In genomic region chr12:86858983-86859872, GRCm38 (mm10) we compare ENCODE assay signal across 8 mouse cellular contexts. TPM values are rescaled to one million over a fixed set of nuclear protein-coding genes. Genes with fewer than 3 reads are reported as not detected.
DNase-seq lines count a peak whose midpoint lies in the region; ATAC-seq and TF ChIP-seq lines count a peak whose summit lies in the region.

No protein-coding gene starts in this region.

- H3K9me3 ChIP-seq in heart, embryonic 12.5 days (replicated peaks): peaks cover 11% of the 10 kb centered on the region; the same call in 1 of the 2 replicates
- H3K9me3 ChIP-seq in forebrain, embryonic 13.5 days (replicated peaks): no peaks in the 10 kb centered on the region
- H3K9me3 ChIP-seq in lung, postnatal 0 days (ENCODE audit: low read length): no peaks in the 10 kb centered on the region

- H3K27ac ChIP-seq in heart, embryonic 12.5 days (ENCODE audit: poor library complexity, severe bottlenecking): no peak overlapping the region
- H3K27ac ChIP-seq in forebrain, embryonic 13.5 days: peak overlapping the region; percentile 81
- H3K27ac ChIP-seq in lung, postnatal 0 days (ENCODE audit: low read length): peak overlapping the region; percentile 54

- TF ChIP-seq EP300 in lung, postnatal 0 days (IDR thresholded peaks at IDR 0.05): peak; percentile 54; the same call in 1 of the 2 replicates

- 0 out of 2 replicates have a peak overlapping the region, but pooled peaks have one; percentile 43 for H3K9ac ChIP-seq in heart, embryonic 12.5 days
- no peak overlapping the region for H3K9ac ChIP-seq in forebrain, embryonic 13.5 days
- H3K9ac ChIP-seq in lung, postnatal 0 days (replicated peaks; ENCODE audit: low read depth): no peak overlapping the region

- 66% methylated on average over 6 of the region's 6 CpGs for WGBS in heart, embryonic 12.5 days
- WGBS in forebrain, embryonic 13.5 days: 77% methylated on average over 6 of the region's 6 CpGs
- WGBS in lung, postnatal 0 days: 49% methylated on average over 6 of the region's 6 CpGs

- H3K4me2 ChIP-seq in heart, embryonic 12.5 days: no peak overlapping the region
- H3K4me2 ChIP-seq in forebrain, embryonic 13.5 days: no peak overlapping the region
- H3K4me2 ChIP-seq in lung, postnatal 0 days (replicated peaks; ENCODE audit: low read depth, low read length): no peak overlapping the region

- ATAC-seq in heart, embryonic 12.5 days (ENCODE audit: insufficient number of reproducible peaks, low FRiP score): no peak
- no peak for ATAC-seq in forebrain, embryonic 13.5 days
- ATAC-seq in lung, postnatal 0 days: peak; percentile 81

- no peak for TF ChIP-seq CTCF in lung, postnatal 0 days (IDR thresholded peaks at IDR 0.05)

- no peak for DNase-seq in heart, adult 9 months (ENCODE audit: low spot score in 2 of 2)
- DNase-seq in A20 (ENCODE audit: low read depth, low spot score): peak; percentile 56
- peak; percentile 74 for DNase-seq in lung, postnatal 0 days (ENCODE audit: low spot score)
- DNase-seq in urinary bladder, postnatal 10 days (ENCODE audit: low spot score): no peak
- no peak for DNase-seq in urinary bladder, postnatal 25 days (ENCODE audit: low spot score)
- DNase-seq in thymus, postnatal 0 days (ENCODE audit: low spot score): no peak

- H3K4me3 ChIP-seq in heart, embryonic 12.5 days: no peak overlapping the region
- no peak overlapping the region for H3K4me3 ChIP-seq in forebrain, embryonic 13.5 days
- no peak overlapping the region for H3K4me3 ChIP-seq in lung, postnatal 0 days (ENCODE audit: low read depth, low read length)

- no peaks in the 10 kb centered on the region for H3K27me3 ChIP-seq in heart, embryonic 12.5 days (replicated peaks)
- no peaks in the 10 kb centered on the region for H3K27me3 ChIP-seq in forebrain, embryonic 13.5 days
- H3K27me3 ChIP-seq in lung, postnatal 0 days (replicated peaks; ENCODE audit: insufficient read depth, low read length): no peaks in the 10 kb centered on the region

- H3K4me1 ChIP-seq in heart, embryonic 12.5 days (replicated peaks): peaks cover 50% of the 10 kb centered on the region
- peaks cover 35% of the 10 kb centered on the region for H3K4me1 ChIP-seq in forebrain, embryonic 13.5 days
- peaks cover 16% of the 10 kb centered on the region for H3K4me1 ChIP-seq in lung, postnatal 0 days (ENCODE audit: insufficient read depth, low read depth, low read length)

- H3K36me3 ChIP-seq in heart, embryonic 12.5 days: no peaks in the 10 kb centered on the region
- no peaks in the 10 kb centered on the region for H3K36me3 ChIP-seq in forebrain, embryonic 13.5 days (ENCODE audit: poor library complexity, severe bottlenecking)
- no peaks in the 10 kb centered on the region for H3K36me3 ChIP-seq in lung, postnatal 0 days (ENCODE audit: insufficient read depth, low read length)

RNA-seq across cellular contexts. Expression of gene Irf2bpl, which starts 25.4 kb away (rescaled TPM):
- 57.8 and 59.5 TPM in 2 replicates for polyA plus RNA-seq in heart, embryonic 12.5 days (2016; fragmentation: Nextera tagmentation; extraction: Ambion mirVana)
- polyA plus RNA-seq in forebrain, embryonic 13.5 days (2015; fragmentation: Nextera tagmentation; extraction: Ambion mirVana): 54.2 and 54.8 TPM in 2 replicates
- polyA plus RNA-seq in lung, postnatal 0 days (2015; fragmentation: Nextera tagmentation; extraction: Ambion mirVana): 39.5 and 49.1 TPM in 2 replicates
- 13.1 and 15.5 TPM in 2 replicates for polyA plus RNA-seq in thymus, postnatal 0 days (2015; fragmentation: Nextera tagmentation; extraction: Ambion mirVana)

Comparison
In these comparisons a context has a peak if more than half of its experiments do, and no peak if none do; other contexts are left out.
1. DNase-seq: peak in A20 (single experiment) and lung, postnatal 0 days (single experiment); none in heart, adult 9 months (0 of 2), urinary bladder, postnatal 10 days (single experiment), urinary bladder, postnatal 25 days (single experiment) and thymus, postnatal 0 days (single experiment).